Mouse (Mus musculus) cerebellum, adult 2 months (tissue): Measurements from ENCODE around the gene Tm9sf1.

Source experiments
- CTCF ChIP-seq: fragments of 200-500 bp; IDR thresholded peaks from 2 replicates; pipeline ENCODE4 v1.5.1; 2011; ENCODE audit warnings: low read depth, mild to moderate bottlenecking, control low read depth, low read length, moderate library complexity, borderline replicate concordance; ENCODE audit not compliant: insufficient read depth
- POLR2A ChIP-seq: fragments of 200-500 bp; IDR thresholded peaks from 2 replicates; pipeline ENCODE4 v1.6.1; 2011; ENCODE audit warnings: low read length, control low read depth, borderline replicate concordance; ENCODE audit not compliant: insufficient read depth

GRCm38 (mm10) chr14:55651528-55651927 lies 7.9 kb upstream of the Tm9sf1 start:
- TF ChIP-seq POLR2A: no peak
- TF ChIP-seq CTCF: no peak
